Mouse (Mus musculus) retina, adult 2 months (tissue): ENCODE data around the gene Gm45717.

ENCODE experiments used
- DNase-seq: peaks from one replicate; pipeline ENCODE4 v3.0.0-alpha.2; 2012; ENCODE audit warnings: low read depth, low spot score

Gene Gm45717

DNA sequence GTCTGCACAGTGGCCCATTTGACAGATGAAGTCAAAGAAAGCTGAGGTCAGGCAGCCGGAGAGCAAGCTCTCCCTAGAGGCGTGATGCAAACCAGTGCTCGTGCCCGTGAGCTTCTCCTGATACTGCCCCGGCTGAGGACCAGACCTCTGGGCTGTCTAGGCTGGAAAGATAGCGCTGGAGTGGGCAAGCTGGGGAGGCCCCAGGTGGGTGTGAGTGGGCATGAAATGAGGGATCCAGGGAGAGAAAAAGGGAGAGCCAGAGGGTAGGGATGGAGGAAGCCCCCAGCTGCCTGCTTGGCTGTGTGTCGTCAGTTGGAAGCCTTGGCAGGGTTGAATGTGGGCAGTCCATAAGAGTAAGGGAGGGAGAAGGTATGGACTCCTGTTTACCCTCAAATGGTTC lies 11.5 kb downstream of the Gm45717 start:
- no peak for DNase-seq

- no peak for DNase-seq
Measured at GRCm38 (mm10) chr7:140943356-140943755, 12.4 kb downstream of the Gm45717 start.

DNA sequence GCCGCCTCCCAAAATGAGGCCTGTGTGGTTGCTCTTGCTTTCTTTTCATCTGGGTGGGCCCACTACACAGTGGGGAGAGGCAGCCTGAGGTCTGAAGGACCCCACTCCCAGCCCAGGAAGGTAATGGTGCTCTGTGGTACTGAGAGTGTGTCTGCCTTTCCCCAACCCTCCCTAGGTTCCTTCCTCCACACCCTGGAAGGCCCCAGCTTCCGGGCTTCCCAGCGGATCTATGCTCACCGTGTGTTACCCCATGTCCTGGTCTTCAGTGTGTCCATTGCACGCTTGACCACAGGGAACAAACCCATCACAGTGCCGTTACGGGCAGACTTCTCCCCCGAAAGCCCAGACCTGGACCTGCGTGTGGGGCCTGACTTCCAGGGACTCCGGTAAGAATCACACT lies 12.9 kb downstream of the Gm45717 start:
- no peak for DNase-seq

- no peak for DNase-seq
Measured at GRCm38 (mm10) chr7:140942341-140942740, 13.4 kb downstream of the Gm45717 start.

DNA sequence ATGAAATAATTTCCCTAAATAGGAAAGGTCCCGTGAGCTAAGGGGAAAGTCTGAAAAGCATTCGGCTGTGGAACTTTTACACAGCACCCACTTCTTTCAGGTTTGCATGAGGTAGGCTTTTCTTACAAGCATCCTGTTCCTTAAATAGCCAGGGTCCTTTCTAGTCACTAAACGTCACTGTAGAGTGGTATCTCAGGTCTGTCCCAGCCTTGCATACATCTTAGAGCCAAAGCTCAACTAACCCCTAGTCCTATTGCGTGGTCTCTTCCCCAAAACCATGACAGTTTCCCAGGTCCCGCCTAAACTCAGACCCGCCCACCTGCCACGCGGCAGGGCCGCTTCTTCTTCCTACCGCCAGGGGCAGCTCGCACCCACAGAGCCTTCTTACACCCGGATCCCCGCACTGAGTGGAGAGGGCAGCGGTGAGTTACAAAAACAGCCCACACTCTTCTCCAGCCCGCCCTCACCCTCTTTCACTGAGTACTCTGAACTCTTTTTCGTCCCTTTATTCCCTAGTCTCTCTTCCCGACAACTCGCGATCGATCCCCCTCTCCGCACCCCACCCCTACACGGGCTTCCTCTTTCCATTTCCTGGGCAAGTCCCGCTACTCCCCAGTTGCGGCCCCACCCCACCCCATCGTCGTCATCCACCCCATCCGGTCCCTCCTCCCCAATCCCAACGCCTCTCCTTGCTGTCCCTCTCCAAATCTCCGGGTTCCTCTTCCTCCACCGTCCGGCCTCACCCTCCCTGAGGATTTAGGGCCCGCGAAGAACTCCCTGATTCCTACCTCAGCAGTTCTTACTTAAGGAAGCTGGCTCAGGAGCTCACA lies 14.3 kb downstream of the Gm45717 start, which contains the start of gene Pgghg:
Gene Pgghg (plus strand): TSS at position 170 of the 830 bp plus-strand sequence.
- no peak for DNase-seq

DNA sequence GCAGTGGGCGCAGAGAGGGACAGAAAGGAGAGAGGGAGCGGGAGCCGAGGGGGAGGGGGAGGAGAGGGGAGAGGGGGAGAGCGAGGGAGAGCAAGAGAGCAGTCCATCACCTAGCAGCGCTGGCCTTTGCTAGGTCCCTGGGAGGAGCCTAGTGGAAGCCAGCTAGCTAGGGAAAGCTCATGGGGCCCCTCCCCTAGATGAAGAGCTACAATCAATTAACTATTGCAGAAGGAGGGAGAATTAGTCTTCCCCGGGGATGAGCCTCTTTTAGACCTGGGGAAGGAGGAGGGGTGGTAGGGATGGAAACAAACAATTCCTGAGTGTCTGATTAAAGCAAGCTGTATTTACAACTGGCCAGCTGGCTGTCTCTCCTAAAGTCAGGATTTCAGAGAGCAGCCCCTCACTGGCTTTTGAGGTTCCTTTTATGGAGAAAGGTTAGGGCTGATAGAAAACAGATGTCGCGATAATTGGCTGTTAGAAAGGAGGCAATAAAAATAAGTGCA lies 16.0 kb downstream of the Gm45717 start:
- DNase-seq: no peak

DNA sequence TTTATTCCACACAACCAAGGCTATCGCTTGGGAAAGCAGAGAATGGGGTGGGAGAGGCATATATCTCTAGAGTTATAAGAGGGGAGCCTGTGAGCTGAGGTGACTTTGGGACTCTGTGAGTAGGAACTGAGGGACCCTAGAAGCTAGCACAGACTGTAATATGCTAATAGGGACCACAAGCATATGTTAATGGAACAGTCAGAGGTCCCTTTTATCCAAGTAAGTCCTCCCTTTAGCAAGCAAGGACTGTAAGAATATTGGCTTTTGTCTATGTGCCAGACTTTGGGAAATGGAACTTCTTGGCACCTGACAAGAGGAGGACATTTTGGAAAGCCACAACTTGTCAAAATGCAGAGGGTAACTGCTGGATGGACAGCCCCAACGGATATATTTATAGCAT lies 16.8 kb downstream of the Gm45717 start:
- DNase-seq: no peak

DNA sequence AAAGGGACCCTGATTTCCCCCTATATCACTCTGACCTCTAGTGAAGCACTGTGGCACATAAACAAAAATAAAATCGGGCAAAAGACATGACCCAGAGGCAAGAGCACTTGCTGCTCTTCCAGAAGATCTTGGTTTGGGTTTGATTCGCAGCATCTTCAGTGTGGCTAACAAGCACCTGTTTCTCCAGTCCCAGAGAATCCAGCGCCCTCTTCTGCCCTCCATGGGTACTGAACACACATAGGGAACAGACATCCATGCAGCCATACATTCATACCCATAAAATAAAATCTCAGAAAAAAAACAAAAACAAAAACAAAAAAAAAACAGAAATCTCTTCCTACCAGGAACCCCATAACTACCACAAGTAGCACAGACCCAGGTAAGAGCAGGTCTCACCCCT lies 17.3 kb downstream of the Gm45717 start:
- DNase-seq: no peak

- no peak for DNase-seq
Measured at GRCm38 (mm10) chr7:140927181-140927580, 28.6 kb downstream of the Gm45717 start.

- no peak for DNase-seq
Measured at GRCm38 (mm10) chr7:140923070-140923775, 32.5 kb downstream of the Gm45717 start.

DNA sequence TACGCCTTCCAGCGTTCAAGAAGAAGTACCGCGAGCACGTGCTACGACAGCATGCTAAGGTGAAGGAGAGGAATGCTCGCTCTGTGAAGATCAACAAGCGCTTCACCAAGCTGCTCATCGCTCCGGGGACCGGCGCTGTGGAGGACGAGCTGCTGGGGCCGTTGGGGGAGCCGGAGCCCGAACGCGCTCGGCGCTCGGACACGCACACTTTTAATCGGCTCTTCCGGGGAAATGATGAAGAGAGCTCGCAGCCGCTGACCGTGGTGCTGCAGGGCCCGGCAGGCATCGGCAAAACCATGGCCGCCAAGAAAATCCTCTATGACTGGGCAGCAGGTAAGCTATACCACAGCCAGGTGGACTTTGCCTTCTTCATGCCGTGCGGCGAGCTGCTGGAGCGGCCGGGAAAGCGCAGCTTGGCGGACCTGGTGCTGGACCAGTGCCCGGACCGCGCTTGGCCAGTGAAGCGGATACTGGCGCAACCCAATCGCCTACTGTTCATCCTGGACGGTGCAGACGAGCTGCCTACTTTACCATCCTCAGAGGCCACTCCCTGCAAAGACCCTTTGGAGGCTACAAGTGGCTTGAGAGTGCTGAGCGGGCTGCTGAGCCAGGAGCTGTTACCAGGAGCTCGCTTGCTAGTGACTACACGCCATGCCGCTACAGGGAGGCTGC lies 33.2 kb downstream of the Gm45717 start:
- no peak for DNase-seq

- DNase-seq: no peak
Measured at GRCm38 (mm10) chr7:140921225-140921975, 34.3 kb downstream of the Gm45717 start.

DNA sequence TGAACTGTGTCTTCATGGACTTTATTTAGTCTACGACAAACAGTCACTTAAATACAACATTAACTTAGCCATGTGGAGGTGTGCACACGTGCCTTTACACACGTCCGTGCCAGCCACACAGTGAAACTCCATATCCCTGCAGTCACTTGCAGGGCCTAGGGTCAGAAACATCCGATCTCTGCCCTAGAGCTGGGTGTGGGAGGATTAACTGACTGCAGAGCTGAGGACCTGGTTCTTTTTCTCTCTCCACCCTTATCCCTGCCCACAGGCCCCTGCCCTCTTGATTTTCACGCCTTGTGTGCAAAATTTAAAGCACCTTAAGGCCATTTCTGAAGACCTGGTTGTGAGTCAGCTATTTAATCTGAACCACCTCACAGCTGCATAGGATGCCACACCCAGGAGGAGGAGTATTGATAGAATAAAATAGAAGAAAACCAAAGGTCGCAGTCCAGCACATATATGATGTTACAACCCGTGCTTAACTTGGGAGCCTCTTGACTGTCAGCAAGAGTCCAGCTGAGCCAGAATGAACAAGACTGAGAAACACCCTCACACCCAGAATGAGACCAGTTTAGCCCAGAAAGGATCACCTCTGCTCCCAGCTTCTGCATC lies 35.2 kb downstream of the Gm45717 start, which contains the start of gene Nlrp6:
Gene Nlrp6 (plus strand): TSS at position 485 of the 612 bp plus-strand sequence.
- DNase-seq: no peak

- no peak for DNase-seq
Measured at GRCm38 (mm10) chr7:140919911-140920310, 35.8 kb downstream of the Gm45717 start.

- DNase-seq: no peak
Measured at GRCm38 (mm10) chr7:140914031-140914690, 41.6 kb downstream of the Gm45717 start.

DNA sequence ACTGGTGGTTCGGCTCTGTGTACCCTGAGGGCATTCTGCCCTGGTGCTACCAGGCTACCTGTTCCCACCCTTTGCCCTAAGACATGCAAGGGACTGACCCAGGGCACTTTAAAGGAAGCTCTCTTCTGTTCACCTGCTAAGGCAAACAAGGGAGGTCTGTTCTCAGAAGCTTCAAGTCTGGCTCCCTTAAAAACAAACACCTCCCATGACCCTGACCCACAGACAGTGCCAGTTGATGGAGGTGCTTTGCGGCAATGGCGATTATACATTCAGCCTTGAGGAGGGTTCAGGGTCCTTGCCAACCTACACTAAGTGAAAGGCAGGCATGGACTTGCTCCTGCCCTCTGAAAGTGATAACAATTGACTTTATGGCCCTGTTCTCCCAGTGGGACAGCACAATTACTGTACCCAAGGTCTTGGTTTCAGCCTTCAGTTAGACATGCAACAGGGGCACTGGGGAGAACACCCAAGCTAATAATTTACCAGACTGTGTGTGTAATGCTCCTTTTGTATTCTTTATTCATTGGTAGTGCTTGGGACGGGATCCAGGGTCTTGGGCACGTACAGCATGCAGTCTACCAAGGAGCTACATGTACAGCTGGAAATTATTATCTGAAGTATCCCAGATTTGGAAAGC lies 42.8 kb downstream of the Gm45717 start:
- no peak for DNase-seq

GRCm38 (mm10) chr7:140912293-140912692 lies 43.4 kb downstream of the Gm45717 start:
- DNase-seq: no peak

DNA sequence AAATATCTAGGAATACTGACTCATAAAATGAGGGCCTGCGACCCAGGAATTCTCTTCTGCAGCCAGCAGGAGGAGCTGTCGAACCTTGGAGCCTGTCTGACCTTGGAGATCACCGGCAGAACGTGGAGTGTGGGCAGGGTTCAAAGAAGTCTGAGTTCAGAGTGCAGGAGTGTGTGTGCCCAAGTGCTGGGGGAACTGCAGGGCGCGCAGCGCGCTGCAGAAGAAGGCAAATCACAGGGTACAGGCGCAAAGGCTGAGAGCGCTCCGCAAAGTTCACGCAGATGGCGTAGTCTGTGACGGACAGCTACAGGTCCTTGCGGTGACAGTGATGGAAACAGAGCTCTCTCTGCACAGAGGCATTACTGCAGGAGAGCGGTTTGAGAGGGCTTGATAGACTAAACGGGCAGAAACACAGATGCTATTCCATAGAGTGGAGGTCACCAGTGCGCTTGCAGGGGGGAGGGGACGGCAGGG lies 47.1 kb downstream of the Gm45717 start:
- peak; percentile 32 for DNase-seq

DNA sequence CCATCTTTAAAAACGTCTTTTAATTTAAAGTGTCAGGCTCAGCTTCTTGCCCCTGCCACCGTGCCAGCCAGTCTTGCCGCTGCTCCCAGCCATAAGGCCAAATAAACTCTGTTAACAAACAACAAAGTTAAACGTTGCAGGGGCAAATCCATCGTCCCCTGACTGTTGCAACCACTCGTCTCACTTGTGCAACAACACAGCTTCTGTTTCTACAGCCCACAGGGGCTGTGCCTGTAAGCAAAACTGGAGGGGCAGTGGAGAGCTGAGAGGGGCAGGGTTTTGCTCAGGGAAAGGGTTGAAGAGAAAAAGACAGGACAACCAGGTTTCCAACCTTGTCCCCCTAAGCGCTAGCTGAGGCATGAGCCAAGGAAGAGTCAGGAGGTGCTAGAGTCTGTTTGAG lies 47.6 kb downstream of the Gm45717 start:
- no peak for DNase-seq

- no peak for DNase-seq
Measured at GRCm38 (mm10) chr7:140907697-140908096, 48.0 kb downstream of the Gm45717 start.
